Mouse (Mus musculus): ENCODE data around the gene Chst10. TPM values are rescaled to one million over a fixed set of nuclear protein-coding genes. Genes with fewer than 3 reads are reported as not detected.

The Chst10 gene
- total and polyA plus RNA-seq, 3 experiments: 5.1 to 9.5 (median 7.3) TPM

- Histone ChIP-seq H3K79me2 (replicated peaks; ENCODE audit: control insufficient read depth, extremely low read depth, insufficient read depth, poor library complexity, severe bottlenecking) (no peaks in the 10 kb centered on the region), H3K36me3 (replicated peaks in 1 of 2; ENCODE audit: control insufficient read depth in 1 of 2, insufficient read depth in 1 of 2, low read length in 1 of 2) (peaks cover 3 to 45% of the 10 kb centered on the region in 2 experiments), H3K9me3 (replicated peaks; ENCODE audit: low read length) (no peaks in the 10 kb centered on the region), H3K27me3 (replicated peaks) (no peaks in the 10 kb centered on the region), H3K4me1 (ENCODE audit: control insufficient read depth in 1 of 2, insufficient read depth in 2 of 2) (peaks cover 0 to 5% of the 10 kb centered on the region in 2 experiments; a peak in 2 of 4 replicates), H3K4me3 (replicated peaks in 1 of 3; ENCODE audit: low read depth in 2 of 3, low read length in 2 of 3, poor library complexity in 1 of 3) (no peak overlapping the region), H3K27ac (ENCODE audit: insufficient read depth, low read depth) (no peak overlapping the region), H3K4me2 (ENCODE audit: insufficient read depth, low read depth, poor library complexity, severe bottlenecking) (no peak overlapping the region), H3K9ac (ENCODE audit: insufficient read depth, low read depth) (no peak overlapping the region)
- TF ChIP-seq HCFC1 (IDR thresholded peaks at IDR 0.05; ENCODE audit: low read depth, low read length) (no peak), MAZ (IDR thresholded peaks at IDR 0.05; ENCODE audit: low read depth, low read length) (no peak), SIN3A (IDR thresholded peaks at IDR 0.05; ENCODE audit: low read length) (no peak), NELFE (IDR thresholded peaks at IDR 0.05; ENCODE audit: low read depth, low read length) (no peak), E2F4 (IDR thresholded peaks at IDR 0.05; ENCODE audit: insufficient replicate concordance, low read depth, low read length) (no peak), POLR2AphosphoS2 (IDR thresholded peaks at IDR 0.05; ENCODE audit: low read depth, low read length) (no peak), RCOR1 (conservative IDR thresholded peaks at IDR 0.05; ENCODE audit: low read depth, low read length) (no peak), ZC3H11A (IDR thresholded peaks at IDR 0.05; ENCODE audit: low read depth, low read length) (no peak), JUND (conservative IDR thresholded peaks at IDR 0.05; ENCODE audit: low read depth, low read length) (no peak), IRF4 (IDR thresholded peaks at IDR 0.05; ENCODE audit: low read depth, low read length) (no peak), POLR2A (IDR thresholded peaks at IDR 0.05; ENCODE audit: low read depth, low read length) (no peak), CHD1 (IDR thresholded peaks at IDR 0.05; ENCODE audit: low read depth, low read length) (no peak), KAT2A (IDR thresholded peaks at IDR 0.05; ENCODE audit: insufficient replicate concordance, low read length) (no peak), UBTF (IDR thresholded peaks at IDR 0.05; ENCODE audit: low read depth, low read length) (no peak), ELF1 (IDR thresholded peaks at IDR 0.05; ENCODE audit: low read depth, low read length) (no peak), ETS1 (conservative IDR thresholded peaks at IDR 0.05; ENCODE audit: low read depth, low read length) (no peak), ZNF384 (IDR thresholded peaks at IDR 0.05; ENCODE audit: low read depth, low read length) (no peak), CHD2 (IDR thresholded peaks at IDR 0.05; ENCODE audit: low read length) (no peak), PAX5 (IDR thresholded peaks at IDR 0.05; ENCODE audit: low read length) (no peak)
- in situ Hi-C loops (cut with MboI; ENCODE audit: low pct_ligation_motif_present, low pct_unique_long_range_greater_than_20kb, low sequenced_read_pairs): no loop called here
- dilution Hi-C loops (cut with MboI; ENCODE audit: extremely low pct_ligation_motif_present, extremely low pct_unique_long_range_greater_than_20kb, low sequenced_read_pairs): no loop called here
- no peak for DNase-seq (ENCODE audit: extremely low read depth)
These were observed 4.9 kb downstream of the Chst10 start for GRCm38 (mm10) chr1:38893081-38893480.

DNA sequence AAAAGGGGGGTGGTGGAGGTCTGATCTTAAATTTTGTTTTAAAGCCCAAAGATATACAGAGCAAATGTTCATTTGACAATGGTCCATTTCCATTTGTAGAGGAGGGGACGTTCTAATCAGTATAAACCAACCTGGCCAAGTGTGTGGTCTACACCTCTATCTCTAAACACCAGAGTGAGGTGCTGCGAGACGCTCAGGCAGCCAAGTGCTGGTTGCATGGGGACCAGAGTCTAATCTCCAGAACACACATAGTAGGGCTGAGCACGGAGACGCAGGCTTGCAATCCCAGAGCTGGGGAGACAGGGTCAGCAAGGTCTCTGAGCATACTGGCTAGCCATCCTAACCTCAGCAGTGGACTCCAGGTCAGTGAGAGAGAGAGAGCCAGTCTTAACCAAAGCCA lies 6.5 kb downstream of the Chst10 start:
- Histone ChIP-seq H3K27me3 (replicated peaks) (no peaks in the 10 kb centered on the region), H3K4me3 (replicated peaks in 1 of 3; ENCODE audit: low read depth in 2 of 3, low read length in 2 of 3, poor library complexity in 1 of 3) (no peak overlapping the region), H3K9ac (ENCODE audit: insufficient read depth, low read depth) (no peak overlapping the region), H3K9me3 (replicated peaks; ENCODE audit: low read length) (no peaks in the 10 kb centered on the region), H3K4me2 (ENCODE audit: insufficient read depth, low read depth, poor library complexity, severe bottlenecking) (no peak overlapping the region), H3K36me3 (replicated peaks in 1 of 2; ENCODE audit: control insufficient read depth in 1 of 2, insufficient read depth in 1 of 2, low read length in 1 of 2) (peaks cover 3 to 47% of the 10 kb centered on the region in 2 experiments), H3K79me2 (replicated peaks; ENCODE audit: control insufficient read depth, extremely low read depth, insufficient read depth, poor library complexity, severe bottlenecking) (no peaks in the 10 kb centered on the region), H3K27ac (ENCODE audit: insufficient read depth, low read depth) (no peak overlapping the region), H3K4me1 (ENCODE audit: control insufficient read depth in 1 of 2, insufficient read depth in 2 of 2) (peaks cover 0 to 7% of the 10 kb centered on the region in 2 experiments; a peak in 1 of 4 replicates)
- no peak for TF ChIP-seq ETS1 (conservative IDR thresholded peaks at IDR 0.05; ENCODE audit: low read depth, low read length)
- no peak for TF ChIP-seq SMC3 (IDR thresholded peaks at IDR 0.05; ENCODE audit: low read depth, low read length)
- DNase-seq (ENCODE audit: extremely low read depth): no peak
- dilution Hi-C loops (cut with MboI; ENCODE audit: extremely low pct_ligation_motif_present, extremely low pct_unique_long_range_greater_than_20kb, low sequenced_read_pairs): no loop called here
- in situ Hi-C loops (cut with MboI; ENCODE audit: low pct_ligation_motif_present, low pct_unique_long_range_greater_than_20kb, low sequenced_read_pairs): no loop called here

All from CH12.LX (cell line).